Mouse (Mus musculus): ENCODE data around the gene Ankrd44.

The Ankrd44 gene

DNA sequence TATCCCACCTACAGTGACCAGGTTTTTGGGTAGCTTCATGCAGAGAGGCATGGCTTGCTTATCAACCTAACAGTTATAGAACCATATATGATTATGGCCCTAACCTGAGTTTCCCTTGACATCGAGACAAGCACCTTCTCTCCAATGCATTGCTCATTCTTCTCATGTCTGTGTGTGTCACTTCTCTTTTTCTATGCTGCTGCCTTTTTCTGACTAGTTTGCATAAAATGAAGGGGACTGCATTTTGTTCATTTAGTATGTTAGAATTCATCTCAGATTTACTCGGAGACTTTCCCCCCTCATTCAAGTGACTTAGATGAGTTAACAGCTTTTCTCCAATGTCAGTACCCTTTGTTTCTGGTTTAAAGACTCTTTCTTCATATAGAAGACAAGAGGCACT lies 288.8 kb downstream of the Ankrd44 start:
- DNase-seq (ENCODE audit: low spot score): no peak

DNA sequence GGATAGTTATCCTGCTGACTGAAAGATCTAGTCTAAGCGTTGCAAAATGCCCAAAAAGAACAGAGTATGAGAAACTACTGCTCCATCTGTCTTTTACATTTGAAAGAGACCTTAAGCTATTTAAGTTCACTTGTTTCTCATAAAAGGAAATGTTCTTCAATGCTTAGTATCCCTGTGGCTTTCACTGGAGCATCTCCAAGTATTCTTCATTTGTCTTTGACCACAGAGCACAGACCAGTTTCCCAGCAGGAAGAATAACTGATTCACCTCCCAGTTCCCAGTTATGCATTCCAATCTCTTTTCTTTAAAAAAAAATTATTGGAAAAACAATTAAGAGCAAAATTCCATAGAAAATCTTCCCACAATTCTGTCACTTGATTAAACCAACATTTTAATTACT lies 297.1 kb downstream of the Ankrd44 start:
- DNase-seq (ENCODE audit: low spot score): no peak

DNA sequence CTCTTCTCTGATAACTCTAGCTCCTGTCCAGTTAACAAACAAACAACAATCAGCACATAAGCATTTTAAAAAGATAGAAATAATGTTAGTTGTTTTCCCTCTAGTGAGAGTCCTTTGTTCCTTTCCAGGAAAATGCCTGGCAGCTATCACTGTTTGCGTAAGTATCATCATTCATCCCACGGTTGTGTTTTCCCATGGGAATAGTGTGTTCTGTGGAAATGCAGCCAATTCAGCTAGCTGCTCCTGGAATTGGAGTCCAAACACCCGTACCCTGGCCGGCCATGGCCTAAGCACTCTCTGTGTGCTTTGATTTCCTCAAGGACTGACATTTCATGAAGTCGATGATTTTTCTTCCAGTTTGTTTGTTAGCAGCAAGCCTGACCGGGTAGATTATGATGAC lies 311.2 kb downstream of the Ankrd44 start:
- no peak for DNase-seq (ENCODE audit: low spot score)

DNA sequence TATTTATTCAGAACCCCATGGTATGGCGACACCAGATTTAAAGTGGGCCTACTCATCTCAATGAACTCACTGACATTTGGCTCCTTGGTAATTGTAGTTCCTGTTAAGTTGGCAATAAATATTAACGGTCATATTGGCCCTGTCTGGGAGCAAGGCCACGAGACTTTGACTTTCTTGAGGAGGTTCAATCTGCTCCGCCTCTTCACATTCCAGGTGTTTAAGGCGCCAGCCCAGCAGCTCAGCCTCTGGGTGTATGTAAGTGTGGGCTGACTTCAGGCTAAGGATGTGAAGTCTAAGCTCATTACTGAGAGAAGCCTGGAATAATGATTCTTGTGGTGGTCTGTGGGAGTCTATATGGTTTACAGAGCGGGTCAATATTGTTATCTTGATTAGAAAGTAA lies 313.8 kb downstream of the Ankrd44 start:
- no peak for DNase-seq (ENCODE audit: low spot score)

DNA sequence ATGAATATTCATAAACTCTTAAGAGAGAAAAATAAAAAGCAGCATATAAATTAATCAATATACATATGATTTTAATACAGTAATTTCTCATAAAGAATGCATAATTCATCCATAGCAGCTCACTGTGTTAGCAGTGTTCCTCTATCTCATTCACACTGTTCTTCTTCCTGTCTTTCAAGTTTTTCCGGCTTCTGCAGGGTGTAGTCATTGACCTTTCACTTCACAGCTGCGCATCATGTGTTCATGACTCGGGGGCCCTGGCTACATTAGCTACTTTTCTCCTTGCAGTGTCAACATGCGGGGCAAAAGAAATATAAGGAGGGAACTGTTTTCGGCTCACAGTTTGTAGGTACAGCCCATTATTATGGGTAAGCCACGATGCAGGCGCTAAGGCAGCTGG lies 314.3 kb downstream of the Ankrd44 start:
- DNase-seq (ENCODE audit: low spot score): no peak

DNA sequence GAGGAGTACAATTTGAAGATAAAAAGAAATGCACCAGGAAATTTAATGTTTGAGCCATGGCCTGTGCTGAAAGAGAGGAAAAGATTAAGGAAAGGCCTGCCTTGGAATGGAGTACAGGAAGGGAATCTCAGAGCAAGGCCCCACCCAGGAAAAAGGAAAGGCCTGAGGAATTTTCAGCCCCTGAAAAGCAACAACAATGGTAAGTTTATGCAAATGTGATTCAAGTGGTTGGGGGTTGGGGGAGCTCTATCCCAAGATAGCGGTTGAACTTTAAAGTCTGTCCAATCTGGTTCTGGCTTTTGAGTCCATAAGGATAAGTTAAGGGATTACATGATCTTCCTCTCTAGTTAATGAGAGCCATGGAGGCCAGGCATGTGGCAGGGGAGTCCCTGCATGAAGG lies 319.3 kb downstream of the Ankrd44 start:
- no peak for DNase-seq (ENCODE audit: low spot score)

DNA sequence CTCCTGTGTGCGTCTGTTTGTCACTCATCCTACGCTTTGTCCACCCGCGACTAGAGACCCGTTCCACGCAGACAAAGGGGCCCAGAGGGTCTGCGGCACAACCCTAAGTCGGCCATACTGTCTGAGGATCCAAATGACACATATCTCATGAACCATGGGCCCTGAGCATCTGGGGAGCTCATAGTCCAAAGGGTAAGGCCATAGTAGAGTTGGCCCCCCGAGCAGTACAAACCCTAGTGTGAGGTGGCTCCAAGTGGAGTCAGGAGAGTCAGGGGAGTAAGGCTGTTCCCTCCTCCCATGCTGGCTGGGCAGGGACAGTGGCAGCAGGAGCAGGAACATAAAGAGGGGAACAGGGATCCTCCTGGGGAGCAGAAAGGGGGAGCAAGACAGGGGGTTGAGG lies 324.5 kb downstream of the Ankrd44 start:
- DNase-seq (ENCODE audit: low spot score): no peak

DNA sequence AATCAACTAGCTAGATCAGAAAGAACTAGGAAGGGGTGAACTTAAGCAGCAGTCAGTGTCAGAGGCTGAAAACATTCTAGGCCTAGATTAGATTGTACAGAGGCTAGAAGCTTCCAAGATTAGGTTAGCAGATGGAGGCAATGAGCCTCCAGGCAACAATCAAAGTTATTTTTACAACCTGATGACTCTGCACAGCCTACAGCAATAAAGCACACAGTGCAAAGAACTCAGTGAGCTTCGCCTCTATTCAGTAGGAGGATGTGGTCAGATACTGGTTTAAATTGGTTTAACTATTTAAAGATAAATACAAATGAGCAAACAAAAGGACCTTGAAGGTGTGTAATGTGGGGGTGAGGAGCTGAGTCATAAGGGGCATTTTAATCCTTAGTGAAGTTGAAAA lies 325.9 kb downstream of the Ankrd44 start:
- DNase-seq (ENCODE audit: low spot score): no peak

DNA sequence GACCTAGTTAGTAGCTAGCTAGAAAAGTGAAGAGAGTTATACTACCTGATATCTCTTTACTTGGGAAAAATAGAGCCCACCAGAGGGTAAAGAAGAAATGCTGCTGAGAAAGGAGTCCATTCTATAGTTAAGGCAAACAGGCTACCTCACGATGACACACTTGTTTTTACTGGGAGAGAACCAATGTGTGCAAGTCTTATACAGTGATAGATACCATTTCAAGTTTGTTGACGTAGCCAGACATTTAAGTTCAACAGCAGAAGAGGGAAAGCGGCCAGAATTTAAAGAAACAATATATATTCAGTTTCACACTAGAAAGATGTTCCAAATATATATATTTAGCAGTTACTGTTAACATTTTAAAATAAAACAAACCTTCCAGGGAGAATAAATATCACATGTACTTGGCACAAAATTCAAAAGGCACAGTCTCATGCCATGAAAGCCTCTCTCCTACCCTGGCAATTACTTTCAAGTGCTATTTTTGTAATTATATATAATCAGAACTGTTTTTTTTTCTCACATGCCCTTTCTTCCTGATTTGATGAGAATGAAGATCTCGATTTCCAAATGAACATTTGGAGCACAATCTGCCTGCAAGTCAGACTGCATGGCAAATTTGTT lies 328.5 kb downstream of the Ankrd44 start:
- no peak for DNase-seq (ENCODE audit: low spot score)

DNA sequence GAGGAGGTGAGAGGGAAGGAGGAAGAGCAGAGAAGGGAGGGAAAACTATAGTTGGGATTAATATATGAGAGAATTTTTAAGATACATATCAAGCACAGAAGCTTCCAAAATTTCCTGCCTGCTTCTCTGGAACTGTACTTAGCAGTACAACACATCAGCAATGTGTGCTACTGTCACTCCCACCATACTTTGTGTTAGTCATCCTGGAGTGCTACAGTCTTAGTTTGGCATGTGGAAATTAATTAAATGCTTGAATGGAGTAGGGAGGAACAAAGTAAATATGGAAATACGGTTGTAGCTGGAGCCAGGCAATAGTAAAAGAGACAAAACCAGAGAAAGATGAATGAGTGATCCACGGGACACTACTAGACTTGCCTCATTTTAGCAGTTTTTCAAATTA lies 330.0 kb downstream of the Ankrd44 start:
- DNase-seq (ENCODE audit: low spot score): no peak
